Mouse (Mus musculus) spleen, embryonic (tissue): ENCODE measurements around the gene Gbx1.

Experiments used
- CTCF ChIA-PET: fragments of 350-600 bp; sonication (Branson Sonifier 250); formaldehyde crosslinking; loops from one replicate; lab custom pipeline; 2022; lab: Charles Lee

Gbx1 gene

GRCm38 (mm10) chr5:24525360-24526189 is 1.4 kb downstream of the Gbx1 start:
- CTCF ChIA-PET: no interaction called here

- CTCF ChIA-PET: no interaction called here
These were observed 2.5 kb downstream of the Gbx1 start for GRCm38 (mm10) chr5:24524522-24524921.

- CTCF ChIA-PET: no interaction called here
These were observed 3.2 kb downstream of the Gbx1 start for GRCm38 (mm10) chr5:24523806-24524205.

GRCm38 (mm10) chr5:24521366-24521765 is 5.6 kb downstream of the Gbx1 start:
- CTCF ChIA-PET: interaction anchor here (1.1 kb wide), 1 partner anchor 9 kb away, joined by 4 read pairs; no protein-coding TSS in a partner anchor

- CTCF ChIA-PET: no interaction called here
These were observed 14.7 kb downstream of the Gbx1 start for GRCm38 (mm10) chr5:24512271-24512670.

- CTCF ChIA-PET: no interaction called here
These were observed 16.4 kb downstream of the Gbx1 start for GRCm38 (mm10) chr5:24510635-24511034.

GRCm38 (mm10) chr5:24508406-24508805 is 18.6 kb downstream of the Gbx1 start:
- CTCF ChIA-PET: interaction anchor here (0.7 kb wide), 1 partner anchor 93 kb away, joined by 4 read pairs; no protein-coding TSS in a partner anchor

GRCm38 (mm10) chr5:24505513-24505912 is 21.5 kb downstream of the Gbx1 start:
- CTCF ChIA-PET: no interaction called here

- CTCF ChIA-PET: no interaction called here
These were observed 24.2 kb downstream of the Gbx1 start for GRCm38 (mm10) chr5:24502786-24503185.

- CTCF ChIA-PET: no interaction called here
These were observed 26.2 kb downstream of the Gbx1 start for GRCm38 (mm10) chr5:24500851-24501250.

GRCm38 (mm10) chr5:24499113-24499512 is 27.9 kb downstream of the Gbx1 start:
- CTCF ChIA-PET: no interaction called here

- CTCF ChIA-PET: interaction anchor here (0.6 kb wide), 1 partner anchor 291 kb away, joined by 3 read pairs; no protein-coding TSS in a partner anchor
These were observed 29.5 kb downstream of the Gbx1 start for GRCm38 (mm10) chr5:24497526-24497925.

- CTCF ChIA-PET: no interaction called here
These were observed 30.2 kb downstream of the Gbx1 start for GRCm38 (mm10) chr5:24496756-24497155.

GRCm38 (mm10) chr5:24495019-24495418 is 32.0 kb downstream of the Gbx1 start:
- CTCF ChIA-PET: no interaction called here

GRCm38 (mm10) chr5:24492546-24493285 is 34.3 kb downstream of the Gbx1 start:
- CTCF ChIA-PET: no interaction called here

- CTCF ChIA-PET: no interaction called here
These were observed 36.5 kb downstream of the Gbx1 start for GRCm38 (mm10) chr5:24490413-24490920.

GRCm38 (mm10) chr5:24486738-24487137 is 40.3 kb downstream of the Gbx1 start:
- CTCF ChIA-PET: no interaction called here

GRCm38 (mm10) chr5:24486097-24486496 is 40.9 kb downstream of the Gbx1 start:
- CTCF ChIA-PET: interaction anchor here (0.6 kb wide), 1 partner anchor 1097 kb away, joined by 4 read pairs; no protein-coding TSS in a partner anchor

GRCm38 (mm10) chr5:24484963-24485362 is 42.0 kb downstream of the Gbx1 start:
- CTCF ChIA-PET: interaction anchor here (1.0 kb wide), 1 partner anchor 33 kb away, joined by 3 read pairs; the partner anchor contains the start of gene Agap3

GRCm38 (mm10) chr5:24483326-24483725 is 43.7 kb downstream of the Gbx1 start:
- CTCF ChIA-PET: interaction anchor here (0.6 kb wide), 1 partner anchor 372 kb away, joined by 3 read pairs; no protein-coding TSS in a partner anchor

- CTCF ChIA-PET: interaction anchor here (0.5 to 0.6 kb wide), 2 partner anchors 52 to 58 kb away, joined by 3 read pairs; partner anchors contain the start of gene Asb10
These were observed 44.5 kb downstream of the Gbx1 start for GRCm38 (mm10) chr5:24482247-24483079.
